Mouse (Mus musculus) G1E (cell line): ENCODE data around the gene Lct.

Experiments
- CTCF ChIP-seq: IDR thresholded peaks from 2 replicates; pipeline ENCODE4 v1.5.1; 2012; ENCODE audit warnings: low read depth, low read length, inconsistent platforms, mixed read lengths
- GATA1 ChIP-seq: IDR thresholded peaks from 2 replicates; pipeline ENCODE4 v1.6.1; 2012; ENCODE audit warnings: borderline replicate concordance, low read length, inconsistent platforms, mixed read lengths

DNA sequence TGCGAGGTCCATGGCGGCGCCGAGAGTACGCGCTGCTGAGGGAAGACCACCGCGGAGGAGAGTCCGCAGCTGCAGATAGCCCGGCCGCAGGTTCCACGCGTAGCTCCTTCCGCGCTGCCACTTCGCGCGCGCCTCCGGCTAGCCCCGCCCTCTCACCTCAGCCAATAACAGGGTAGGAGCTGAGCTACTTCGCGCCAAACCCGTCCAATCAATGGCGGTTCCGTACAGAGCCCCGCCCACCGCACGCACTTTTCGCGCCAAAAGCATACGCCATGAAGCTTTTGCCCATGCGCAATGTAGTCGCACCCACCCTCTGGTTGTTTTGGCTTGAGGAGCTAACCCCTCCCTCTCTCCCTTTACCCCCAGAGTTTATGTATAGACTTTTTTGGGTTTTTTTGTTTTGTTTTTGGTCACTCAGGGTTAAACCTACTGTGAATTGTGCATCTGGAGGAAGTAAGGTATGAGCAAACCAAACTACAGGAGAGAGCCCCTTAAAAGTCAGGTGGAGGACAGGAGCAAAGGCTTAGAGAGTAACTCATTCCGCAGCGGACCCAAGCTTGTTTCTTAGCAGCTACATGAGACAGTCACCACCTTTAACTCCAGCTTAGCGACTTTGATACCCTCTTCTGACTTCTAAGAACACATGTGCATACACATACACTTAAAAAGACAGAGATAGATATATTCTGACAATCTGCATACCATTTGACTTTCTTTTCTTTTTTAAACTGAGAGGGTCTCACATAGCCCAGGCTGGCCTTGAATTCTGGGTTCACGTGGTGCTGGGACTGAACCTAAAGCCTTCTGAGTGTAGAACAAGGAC is 31.6 kb upstream of the Lct start, which contains the start of gene Mcm6:
- TF ChIP-seq GATA1 (no peak), CTCF (no peak)
